Mouse (Mus musculus): Measurements from ENCODE around the gene 1110002E22Rik. TPM values are rescaled to one million over a fixed set of nuclear protein-coding genes. Genes with fewer than 3 reads are reported as not detected.

1110002E22Rik gene
- total RNA-seq, 2 experiments from 2014 or later: 2.5 to 11.6 TPM

GRCm38 (mm10) chr3:138110910-138111782 lies 46.3 kb downstream of the 1110002E22Rik start:
- DNase-seq: no peak

GRCm38 (mm10) chr3:138114106-138114505 lies 49.3 kb downstream of the 1110002E22Rik start:
- DNase-seq: peak; percentile 20

DNA sequence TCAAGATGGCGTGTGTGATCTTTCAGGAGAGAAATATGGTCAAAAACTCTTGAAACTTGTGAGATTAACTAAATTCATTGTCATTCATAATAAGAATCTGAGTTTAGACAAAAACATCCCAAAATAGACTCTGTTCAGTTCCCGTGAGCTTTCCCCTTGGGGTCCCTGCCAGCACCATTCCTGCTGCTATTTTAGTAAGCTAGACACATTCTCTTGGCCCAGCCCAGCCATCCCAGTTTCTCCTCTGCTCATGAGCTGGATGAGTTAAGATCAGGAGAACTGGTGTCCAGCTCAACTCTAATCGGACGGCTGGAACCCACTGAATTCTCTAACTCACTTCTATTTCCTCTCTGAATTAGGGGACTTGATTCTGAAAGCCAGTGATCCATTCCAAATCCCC lies 52.0 kb downstream of the 1110002E22Rik start:
- no peak for DNase-seq

- DNase-seq: no peak
These were observed 53.5 kb downstream of the 1110002E22Rik start for GRCm38 (mm10) chr3:138118392-138118791.

DNA sequence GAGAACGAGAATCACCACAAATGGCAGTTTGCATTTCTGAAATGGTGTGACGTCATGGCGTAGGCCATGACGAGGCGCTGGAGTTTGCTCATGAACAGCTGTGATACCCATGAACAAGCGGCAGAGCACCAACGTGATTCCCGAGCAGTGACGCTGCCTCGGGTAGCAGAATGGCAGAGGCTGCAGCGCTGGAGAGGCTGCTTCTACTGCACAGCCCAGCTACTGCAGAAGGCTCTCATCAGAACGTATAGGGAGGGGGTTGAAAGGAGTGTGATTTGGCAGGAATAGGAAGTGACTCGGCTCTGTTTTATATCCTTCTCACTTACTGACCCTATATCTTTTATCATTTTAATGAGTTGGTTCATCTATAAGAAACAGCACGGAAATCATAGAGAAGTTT lies 54.0 kb downstream of the 1110002E22Rik start:
- no peak for DNase-seq

DNA sequence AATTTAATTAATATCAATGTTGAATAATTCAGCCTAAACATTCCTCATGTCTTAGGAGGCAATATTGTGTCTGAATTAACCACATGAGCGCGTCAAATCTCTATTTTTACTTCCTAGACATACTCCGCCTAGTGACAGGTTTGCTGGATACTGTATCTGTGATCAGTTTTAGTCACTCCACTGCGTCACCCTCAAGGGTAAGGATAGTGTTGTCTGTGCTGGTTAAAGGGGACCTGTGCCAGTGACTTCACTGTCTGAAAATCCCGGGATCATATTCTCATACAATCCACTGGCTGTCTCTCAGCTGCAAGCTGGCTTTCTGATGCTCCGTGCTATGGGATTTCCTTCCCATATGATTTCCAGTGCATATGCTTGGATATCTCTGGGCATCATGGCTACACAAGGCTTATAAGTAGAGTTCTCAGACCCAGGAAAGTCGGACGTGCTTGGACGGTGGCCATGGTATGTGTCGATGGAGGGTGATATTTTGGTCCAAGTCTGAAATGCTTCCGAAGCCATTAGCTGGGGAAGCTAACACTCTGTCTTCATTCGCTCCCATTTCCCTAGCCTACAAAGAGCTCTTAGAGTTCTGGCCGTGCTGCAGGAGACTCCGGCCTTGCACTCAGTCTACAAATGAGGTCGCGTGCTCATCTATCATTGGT lies 54.7 kb downstream of the 1110002E22Rik start:
- DNase-seq: no peak

- DNase-seq: no peak
These were observed 56.6 kb downstream of the 1110002E22Rik start for GRCm38 (mm10) chr3:138121461-138121860.

- DNase-seq: no peak
These were observed 59.0 kb downstream of the 1110002E22Rik start for GRCm38 (mm10) chr3:138123842-138124241.

GRCm38 (mm10) chr3:138129110-138129509 lies 64.3 kb downstream of the 1110002E22Rik start:
- no peak for DNase-seq

GRCm38 (mm10) chr3:138130692-138131091 lies 65.8 kb downstream of the 1110002E22Rik start:
- no peak for DNase-seq

Other genes with a start within 250 kb of the 1110002E22Rik start
- gene H2afz, start 200.6 kb upstream of the 1110002E22Rik start, total RNA-seq (2021): 100 to 1,000 TPM; 246 to 278 TPM
- gene Dnajb14, start 197.4 kb upstream of the 1110002E22Rik start, total RNA-seq (2021): 10 to 100 TPM; 15.3 to 16.3 TPM
- gene Lamtor3, start 146.5 kb upstream of the 1110002E22Rik start, total RNA-seq (2021): 10 to 100 TPM; 68.6 to 72.0 TPM
- gene Dapp1, start 83.5 kb upstream of the 1110002E22Rik start, total RNA-seq (2021): 1 to 10 TPM; 5.9 to 7.1 TPM
- under 1 TPM in 1 of 2 experiments, not detected in 1; 0.33 TPM for gene Gm5105, start 2.3 kb downstream of the 1110002E22Rik start, total RNA-seq (2021)
- gene Trmt10a, start 78.4 kb downstream of the 1110002E22Rik start, total RNA-seq (2021): 10 to 100 TPM in 1 of 2 experiments, 1 to 10 TPM in 1; 8.2 to 10.9 TPM
- gene Mttp, start 79.9 kb downstream of the 1110002E22Rik start, total RNA-seq (2021): 10 to 100 TPM; 16.3 to 30.1 TPM
- not detected for gene 4930579F01Rik, start 128.8 kb downstream of the 1110002E22Rik start, total RNA-seq (2021)
- 10 to 100 TPM; 10.8 to 23.5 TPM for gene Adh7, start 152.7 kb downstream of the 1110002E22Rik start, total RNA-seq (2021)
- 1,000 to 10,000 TPM; 2,760 to 3,266 TPM for gene Adh1, start 195.9 kb downstream of the 1110002E22Rik start, total RNA-seq (2021)
- gene Adh6a, start 248.2 kb downstream of the 1110002E22Rik start, total RNA-seq (2021): under 1 TPM in 1 of 2 experiments, not detected in 1; 0.21 TPM

Data from adrenal gland, postnatal 10 days (tissue).